Mouse (Mus musculus): Measurements from ENCODE around the gene Tpd52l2. TPM values are rescaled to one million over a fixed set of nuclear protein-coding genes. Genes with fewer than 3 reads are reported as not detected.

The Tpd52l2 gene
- polyA plus RNA-seq, 1 experiment from 2014 or later = 51.8 TPM

DNA sequence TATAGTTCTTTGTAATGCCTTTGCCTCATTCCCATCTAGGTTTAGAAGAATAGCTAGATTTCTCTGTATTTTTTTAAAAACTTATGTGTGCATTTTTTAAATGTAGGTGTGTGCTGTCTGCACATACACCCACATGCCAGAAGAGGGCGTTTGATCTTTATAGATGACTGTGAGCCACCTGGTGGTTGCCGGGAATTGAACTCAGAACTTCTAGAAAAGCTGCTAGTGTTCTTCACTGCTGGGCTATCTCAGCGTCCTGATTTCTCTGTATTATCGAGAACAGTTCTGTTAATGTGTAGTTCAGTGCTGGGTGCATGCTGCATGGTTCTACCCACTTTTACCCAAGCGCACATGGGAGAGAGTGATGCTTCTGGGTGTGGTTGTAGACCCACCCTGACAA is 25.9 kb downstream of the Tpd52l2 start:
- H3K27ac ChIP-seq (ENCODE audit: low read depth) = 0 out of 2 replicates have a peak overlapping the region, but pooled peaks have one; percentile 36
- peaks cover 3% of the 10 kb centered on the region for H3K36me3 ChIP-seq (replicated peaks; ENCODE audit: insufficient read depth, low read length)
- H3K4me2 ChIP-seq (ENCODE audit: low read depth, low read length) = peak overlapping the region; percentile 86
- ATAC-seq (no peak), DNase-seq (peak; percentile 58)
- peak overlapping the region; percentile 98 for H3K4me3 ChIP-seq (ENCODE audit: low read depth, low read length)
- H3K27me3 ChIP-seq (ENCODE audit: insufficient read depth, low read length) = no peaks in the 10 kb centered on the region
- TF ChIP-seq CTCF (IDR thresholded peaks at IDR 0.05; ENCODE audit: low read depth) = peak; percentile 85
- TF ChIP-seq EP300 (IDR thresholded peaks at IDR 0.05; ENCODE audit: low read depth) = no peak
- 54% methylated on average over 5 of the region's 5 CpGs for WGBS (ENCODE audit: insufficient replicate concordance)
- H3K9me3 ChIP-seq (ENCODE audit: low read length) = no peaks in the 10 kb centered on the region
- 0 out of 2 replicates have a peak overlapping the region, but pooled peaks have one; percentile 99 for H3K9ac ChIP-seq (replicated peaks)
- peaks cover 19% of the 10 kb centered on the region for H3K4me1 ChIP-seq (ENCODE audit: insufficient read depth)

GRCm38 (mm10) chr2:181525526-181525925 is 28.6 kb downstream of the Tpd52l2 start:
- H3K27me3 ChIP-seq (ENCODE audit: insufficient read depth, low read length) = no peaks in the 10 kb centered on the region
- ATAC-seq (no peak), DNase-seq (no peak)
- H3K4me2 ChIP-seq (ENCODE audit: low read depth, low read length) = no peak overlapping the region
- no peak for TF ChIP-seq CTCF (IDR thresholded peaks at IDR 0.05; ENCODE audit: low read depth)
- no peak for TF ChIP-seq EP300 (IDR thresholded peaks at IDR 0.05; ENCODE audit: low read depth)
- peaks cover 19% of the 10 kb centered on the region for H3K36me3 ChIP-seq (replicated peaks; ENCODE audit: insufficient read depth, low read length)
- H3K4me3 ChIP-seq (ENCODE audit: low read depth, low read length) = no peak overlapping the region
- H3K9me3 ChIP-seq (ENCODE audit: low read length) = no peaks in the 10 kb centered on the region
- no peak overlapping the region for H3K27ac ChIP-seq (ENCODE audit: low read depth)
- 76% methylated on average over 5 of the region's 5 CpGs for WGBS (ENCODE audit: insufficient replicate concordance)
- H3K9ac ChIP-seq (replicated peaks) = no peak overlapping the region
- H3K4me1 ChIP-seq (ENCODE audit: insufficient read depth) = peaks cover 15% of the 10 kb centered on the region

DNA sequence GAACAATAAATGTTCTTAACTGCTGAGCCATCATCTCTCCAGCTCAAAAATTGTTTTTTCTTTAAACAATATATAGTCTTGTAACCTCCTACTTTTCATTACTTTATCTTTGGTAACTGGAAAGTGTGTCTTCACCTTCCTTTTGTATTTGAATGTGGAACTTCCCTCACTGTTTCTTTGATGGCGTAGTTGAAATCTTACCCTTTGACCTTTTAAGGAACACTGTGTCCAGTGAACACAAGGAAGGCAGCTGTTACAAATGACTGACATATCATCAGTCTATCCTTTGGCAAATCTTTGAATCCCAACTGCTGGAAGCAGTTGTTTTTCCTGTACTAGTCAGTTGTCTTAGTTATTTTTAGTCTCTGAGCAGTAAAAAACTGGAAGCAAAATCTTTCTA is 32.1 kb downstream of the Tpd52l2 start:
- Histone ChIP-seq H3K9ac (replicated peaks) (no peak overlapping the region), H3K27ac (ENCODE audit: low read depth) (no peak overlapping the region), H3K4me3 (ENCODE audit: low read depth, low read length) (no peak overlapping the region), H3K9me3 (ENCODE audit: low read length) (no peaks in the 10 kb centered on the region), H3K4me1 (ENCODE audit: insufficient read depth) (no peaks in the 10 kb centered on the region), H3K4me2 (ENCODE audit: low read depth, low read length) (no peak overlapping the region), H3K27me3 (ENCODE audit: insufficient read depth, low read length) (no peaks in the 10 kb centered on the region), H3K36me3 (replicated peaks; ENCODE audit: insufficient read depth, low read length) (peaks cover 22% of the 10 kb centered on the region)
- DNase-seq (no peak), ATAC-seq (no peak)
- WGBS (ENCODE audit: insufficient replicate concordance) = 76% methylated on average over 1 of the region's 1 CpGs
- TF ChIP-seq EP300 (IDR thresholded peaks at IDR 0.05; ENCODE audit: low read depth) = no peak
- no peak for TF ChIP-seq CTCF (IDR thresholded peaks at IDR 0.05; ENCODE audit: low read depth)

- no peak overlapping the region for H3K27ac ChIP-seq (ENCODE audit: low read depth)
- ATAC-seq (no peak), DNase-seq (no peak)
- H3K9ac ChIP-seq (replicated peaks) = no peak overlapping the region
- no peak overlapping the region for H3K4me3 ChIP-seq (ENCODE audit: low read depth, low read length)
- H3K27me3 ChIP-seq (ENCODE audit: insufficient read depth, low read length) = no peaks in the 10 kb centered on the region
- H3K4me2 ChIP-seq (ENCODE audit: low read depth, low read length) = no peak overlapping the region
- peaks cover 19% of the 10 kb centered on the region for H3K36me3 ChIP-seq (replicated peaks; ENCODE audit: insufficient read depth, low read length)
- peaks cover 2% of the 10 kb centered on the region for H3K4me1 ChIP-seq (ENCODE audit: insufficient read depth)
- no peaks in the 10 kb centered on the region for H3K9me3 ChIP-seq (ENCODE audit: low read length)
- TF ChIP-seq CTCF (IDR thresholded peaks at IDR 0.05; ENCODE audit: low read depth) (no peak), EP300 (IDR thresholded peaks at IDR 0.05; ENCODE audit: low read depth) (no peak)
- 90% methylated on average over 3 of the region's 3 CpGs for WGBS (ENCODE audit: insufficient replicate concordance)
These were observed 35.6 kb downstream of the Tpd52l2 start for GRCm38 (mm10) chr2:181532589-181532988.

DNA sequence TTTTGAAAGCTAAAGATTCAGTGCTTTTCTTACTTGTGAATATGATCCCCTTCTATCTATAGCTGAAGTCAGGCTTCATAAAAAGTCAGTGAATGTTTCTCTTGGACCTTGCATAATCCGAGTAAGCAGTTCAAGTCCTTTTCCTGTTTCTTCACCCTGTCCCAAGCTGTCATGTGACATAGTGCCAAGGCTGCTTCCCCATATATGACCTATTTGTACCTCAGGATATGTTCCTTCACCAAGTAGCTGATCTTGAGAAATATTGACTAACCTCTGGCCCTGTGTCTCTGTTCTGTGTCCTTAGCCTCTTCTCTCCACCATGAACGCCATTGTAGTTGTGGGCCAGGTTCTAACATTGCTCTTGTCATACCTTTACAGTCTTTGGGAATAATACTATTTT is 39.5 kb downstream of the Tpd52l2 start:
- ATAC-seq (peak; percentile 73), DNase-seq (no peak)
- no peaks in the 10 kb centered on the region for H3K27me3 ChIP-seq (ENCODE audit: insufficient read depth, low read length)
- no peak overlapping the region for H3K4me2 ChIP-seq (ENCODE audit: low read depth, low read length)
- TF ChIP-seq CTCF (IDR thresholded peaks at IDR 0.05; ENCODE audit: low read depth) (no peak), EP300 (IDR thresholded peaks at IDR 0.05; ENCODE audit: low read depth) (peak; percentile 35; the same call in 1 of the 2 replicates)
- peaks cover 7% of the 10 kb centered on the region; the same call in 1 of the 2 replicates for H3K36me3 ChIP-seq (replicated peaks; ENCODE audit: insufficient read depth, low read length)
- WGBS (ENCODE audit: insufficient replicate concordance) = 65% methylated on average over 2 of the region's 2 CpGs
- peak overlapping the region; percentile 30; the same call in 1 of the 2 replicates for H3K27ac ChIP-seq (ENCODE audit: low read depth)
- H3K4me3 ChIP-seq (ENCODE audit: low read depth, low read length) = no peak overlapping the region
- no peak overlapping the region for H3K9ac ChIP-seq (replicated peaks)
- H3K9me3 ChIP-seq (ENCODE audit: low read length) = no peaks in the 10 kb centered on the region
- peaks cover 5% of the 10 kb centered on the region for H3K4me1 ChIP-seq (ENCODE audit: insufficient read depth)

DNA sequence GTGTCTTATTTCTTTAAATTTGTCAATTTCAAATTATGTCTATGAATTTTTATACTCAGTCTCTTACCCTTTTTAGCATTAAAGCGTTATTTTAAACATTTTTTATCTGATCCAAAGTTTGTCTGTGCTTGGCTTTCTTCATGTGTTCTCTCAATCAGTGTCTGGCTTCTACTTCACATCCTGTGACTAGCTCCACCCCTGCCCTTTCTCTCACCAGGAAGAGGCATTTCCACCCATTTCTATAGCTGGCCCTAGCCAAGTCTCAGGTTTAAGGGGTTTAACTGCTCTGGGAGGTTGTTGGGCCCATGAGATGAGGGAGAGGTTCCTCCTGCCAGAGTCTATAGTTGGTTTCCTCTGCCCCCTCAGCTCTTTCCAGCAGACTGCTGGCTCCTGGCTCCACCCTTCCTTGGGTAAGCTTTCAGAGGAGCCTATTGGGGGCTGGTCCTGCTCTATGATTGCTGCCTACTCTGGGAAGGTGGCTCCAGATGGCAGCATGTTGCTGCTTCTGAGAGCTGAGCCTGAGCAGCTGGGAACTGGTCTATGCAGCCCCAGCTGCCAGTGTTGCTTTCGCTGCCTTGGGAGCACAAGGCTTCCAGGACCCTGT is 40.6 kb downstream of the Tpd52l2 start:
- Histone ChIP-seq H3K4me1 (ENCODE audit: insufficient read depth) (peaks cover 5% of the 10 kb centered on the region), H3K9me3 (ENCODE audit: low read length) (no peaks in the 10 kb centered on the region), H3K4me3 (ENCODE audit: low read depth, low read length) (no peak overlapping the region), H3K36me3 (replicated peaks; ENCODE audit: insufficient read depth, low read length) (peaks cover 4% of the 10 kb centered on the region; the same call in 1 of the 2 replicates), H3K4me2 (ENCODE audit: low read depth, low read length) (peak overlapping the region; percentile 36; the same call in 1 of the 2 replicates), H3K27me3 (ENCODE audit: insufficient read depth, low read length) (no peaks in the 10 kb centered on the region), H3K27ac (ENCODE audit: low read depth) (peak overlapping the region; percentile 77), H3K9ac (replicated peaks) (0 out of 2 replicates have a peak overlapping the region, but pooled peaks have one; percentile 21)
- DNase-seq (peak; percentile 22), ATAC-seq (peak; percentile 56)
- TF ChIP-seq CTCF (IDR thresholded peaks at IDR 0.05; ENCODE audit: low read depth) = no peak
- no peak for TF ChIP-seq EP300 (IDR thresholded peaks at IDR 0.05; ENCODE audit: low read depth)
- 58% methylated on average over 2 of the region's 2 CpGs for WGBS (ENCODE audit: insufficient replicate concordance)
